Mouse (Mus musculus): ENCODE measurements around the gene Podxl2. TPM values are rescaled to one million over a fixed set of nuclear protein-coding genes. Genes with fewer than 3 reads are reported as not detected.
A peak's percentile ranks its signal among the peaks of the same experiment; 100 is the strongest.

Gene Podxl2
- polyA plus RNA-seq, 1 experiment from 2014 or later: 634 TPM

GRCm38 (mm10) chr6:88816913-88817312 lies 57.9 kb downstream of the Podxl2 start:
- no peak overlapping the region for H3K4me3 ChIP-seq (ENCODE audit: low read depth, low read length)
- 82% methylated on average over 3 of the region's 3 CpGs for WGBS
- no peaks in the 10 kb centered on the region for H3K27me3 ChIP-seq (ENCODE audit: control insufficient read depth, insufficient read depth, low read length)
- H3K9me3 ChIP-seq (ENCODE audit: control insufficient read depth, low read length): no peaks in the 10 kb centered on the region
- H3K9ac ChIP-seq (replicated peaks; ENCODE audit: low read depth, low read length): no peak overlapping the region
- no peaks in the 10 kb centered on the region for H3K4me1 ChIP-seq (ENCODE audit: control insufficient read depth, insufficient read depth, low read length)
- no peaks in the 10 kb centered on the region for H3K36me3 ChIP-seq (ENCODE audit: control insufficient read depth, insufficient read depth, low read length)
- no peak overlapping the region for H3K27ac ChIP-seq (ENCODE audit: low read depth, low read length)
- ATAC-seq (ENCODE audit: low read depth): no peak
- H3K4me2 ChIP-seq (ENCODE audit: low read depth, low read length): no peak overlapping the region

- WGBS: 84% methylated on average over 3 of the region's 3 CpGs
- no peaks in the 10 kb centered on the region for H3K36me3 ChIP-seq (ENCODE audit: control insufficient read depth, insufficient read depth, low read length)
- H3K9ac ChIP-seq (replicated peaks; ENCODE audit: low read depth, low read length): no peak overlapping the region
- H3K4me2 ChIP-seq (ENCODE audit: low read depth, low read length): no peak overlapping the region
- H3K27ac ChIP-seq (ENCODE audit: low read depth, low read length): no peak overlapping the region
- ATAC-seq (ENCODE audit: low read depth): no peak
- H3K27me3 ChIP-seq (ENCODE audit: control insufficient read depth, insufficient read depth, low read length): no peaks in the 10 kb centered on the region
- no peaks in the 10 kb centered on the region for H3K4me1 ChIP-seq (ENCODE audit: control insufficient read depth, insufficient read depth, low read length)
- no peak overlapping the region for H3K4me3 ChIP-seq (ENCODE audit: low read depth, low read length)
- H3K9me3 ChIP-seq (ENCODE audit: control insufficient read depth, low read length): no peaks in the 10 kb centered on the region
Measured at GRCm38 (mm10) chr6:88815489-88815888, 59.4 kb downstream of the Podxl2 start.

GRCm38 (mm10) chr6:88815036-88815435 lies 59.8 kb downstream of the Podxl2 start:
- Histone ChIP-seq H3K27me3 (ENCODE audit: control insufficient read depth, insufficient read depth, low read length) (no peaks in the 10 kb centered on the region), H3K27ac (ENCODE audit: low read depth, low read length) (no peak overlapping the region), H3K9me3 (ENCODE audit: control insufficient read depth, low read length) (no peaks in the 10 kb centered on the region), H3K9ac (replicated peaks; ENCODE audit: low read depth, low read length) (no peak overlapping the region), H3K4me3 (ENCODE audit: low read depth, low read length) (no peak overlapping the region), H3K36me3 (ENCODE audit: control insufficient read depth, insufficient read depth, low read length) (no peaks in the 10 kb centered on the region), H3K4me2 (ENCODE audit: low read depth, low read length) (no peak overlapping the region), H3K4me1 (ENCODE audit: control insufficient read depth, insufficient read depth, low read length) (no peaks in the 10 kb centered on the region)
- peak; percentile 41; the same call in 1 of the 2 replicates for ATAC-seq (ENCODE audit: low read depth)
- 45% methylated on average over 3 of the region's 3 CpGs for WGBS

GRCm38 (mm10) chr6:88813832-88814231 lies 61.0 kb downstream of the Podxl2 start:
- WGBS: 87% methylated on average over 10 of the region's 10 CpGs
- Histone ChIP-seq H3K4me1 (ENCODE audit: control insufficient read depth, insufficient read depth, low read length) (no peaks in the 10 kb centered on the region), H3K9me3 (ENCODE audit: control insufficient read depth, low read length) (no peaks in the 10 kb centered on the region), H3K27ac (ENCODE audit: low read depth, low read length) (no peak overlapping the region), H3K4me3 (ENCODE audit: low read depth, low read length) (no peak overlapping the region), H3K4me2 (ENCODE audit: low read depth, low read length) (no peak overlapping the region), H3K9ac (replicated peaks; ENCODE audit: low read depth, low read length) (no peak overlapping the region), H3K36me3 (ENCODE audit: control insufficient read depth, insufficient read depth, low read length) (no peaks in the 10 kb centered on the region), H3K27me3 (ENCODE audit: control insufficient read depth, insufficient read depth, low read length) (no peaks in the 10 kb centered on the region)
- ATAC-seq (ENCODE audit: low read depth): no peak

GRCm38 (mm10) chr6:88812886-88813285 lies 62.0 kb downstream of the Podxl2 start:
- Histone ChIP-seq H3K27me3 (ENCODE audit: control insufficient read depth, insufficient read depth, low read length) (no peaks in the 10 kb centered on the region), H3K4me2 (ENCODE audit: low read depth, low read length) (no peak overlapping the region), H3K36me3 (ENCODE audit: control insufficient read depth, insufficient read depth, low read length) (no peaks in the 10 kb centered on the region), H3K27ac (ENCODE audit: low read depth, low read length) (no peak overlapping the region), H3K9ac (replicated peaks; ENCODE audit: low read depth, low read length) (no peak overlapping the region), H3K4me1 (ENCODE audit: control insufficient read depth, insufficient read depth, low read length) (no peaks in the 10 kb centered on the region), H3K9me3 (ENCODE audit: control insufficient read depth, low read length) (no peaks in the 10 kb centered on the region), H3K4me3 (ENCODE audit: low read depth, low read length) (no peak overlapping the region)
- WGBS: 73% methylated on average over 3 of the region's 3 CpGs
- no peak for ATAC-seq (ENCODE audit: low read depth)

GRCm38 (mm10) chr6:88811880-88812400 lies 62.9 kb downstream of the Podxl2 start:
- 50% methylated on average over 7 of the region's 7 CpGs for WGBS
- H3K27me3 ChIP-seq (ENCODE audit: control insufficient read depth, insufficient read depth, low read length): no peaks in the 10 kb centered on the region
- no peaks in the 10 kb centered on the region for H3K4me1 ChIP-seq (ENCODE audit: control insufficient read depth, insufficient read depth, low read length)
- no peak for ATAC-seq (ENCODE audit: low read depth)
- H3K9ac ChIP-seq (replicated peaks; ENCODE audit: low read depth, low read length): no peak overlapping the region
- no peak overlapping the region for H3K4me3 ChIP-seq (ENCODE audit: low read depth, low read length)
- H3K36me3 ChIP-seq (ENCODE audit: control insufficient read depth, insufficient read depth, low read length): no peaks in the 10 kb centered on the region
- no peak overlapping the region for H3K27ac ChIP-seq (ENCODE audit: low read depth, low read length)
- H3K9me3 ChIP-seq (ENCODE audit: control insufficient read depth, low read length): no peaks in the 10 kb centered on the region
- no peak overlapping the region for H3K4me2 ChIP-seq (ENCODE audit: low read depth, low read length)

GRCm38 (mm10) chr6:88811396-88811795 lies 63.4 kb downstream of the Podxl2 start:
- H3K27ac ChIP-seq (ENCODE audit: low read depth, low read length): no peak overlapping the region
- H3K4me1 ChIP-seq (ENCODE audit: control insufficient read depth, insufficient read depth, low read length): no peaks in the 10 kb centered on the region
- no peak overlapping the region for H3K9ac ChIP-seq (replicated peaks; ENCODE audit: low read depth, low read length)
- H3K36me3 ChIP-seq (ENCODE audit: control insufficient read depth, insufficient read depth, low read length): no peaks in the 10 kb centered on the region
- no peaks in the 10 kb centered on the region for H3K27me3 ChIP-seq (ENCODE audit: control insufficient read depth, insufficient read depth, low read length)
- H3K9me3 ChIP-seq (ENCODE audit: control insufficient read depth, low read length): no peaks in the 10 kb centered on the region
- H3K4me2 ChIP-seq (ENCODE audit: low read depth, low read length): no peak overlapping the region
- no peak overlapping the region for H3K4me3 ChIP-seq (ENCODE audit: low read depth, low read length)
- ATAC-seq (ENCODE audit: low read depth): no peak
- 26% methylated on average over 7 of the region's 7 CpGs for WGBS

GRCm38 (mm10) chr6:88810291-88810690 lies 64.6 kb downstream of the Podxl2 start:
- Histone ChIP-seq H3K4me2 (ENCODE audit: low read depth, low read length) (no peak overlapping the region), H3K9ac (replicated peaks; ENCODE audit: low read depth, low read length) (no peak overlapping the region), H3K27ac (ENCODE audit: low read depth, low read length) (no peak overlapping the region), H3K4me3 (ENCODE audit: low read depth, low read length) (no peak overlapping the region), H3K9me3 (ENCODE audit: control insufficient read depth, low read length) (no peaks in the 10 kb centered on the region), H3K4me1 (ENCODE audit: control insufficient read depth, insufficient read depth, low read length) (no peaks in the 10 kb centered on the region), H3K27me3 (ENCODE audit: control insufficient read depth, insufficient read depth, low read length) (no peaks in the 10 kb centered on the region), H3K36me3 (ENCODE audit: control insufficient read depth, insufficient read depth, low read length) (no peaks in the 10 kb centered on the region)
- WGBS: 31% methylated on average over 3 of the region's 3 CpGs
- peak; percentile 18; the same call in 1 of the 2 replicates for ATAC-seq (ENCODE audit: low read depth)

- Histone ChIP-seq H3K4me2 (ENCODE audit: low read depth, low read length) (no peak overlapping the region), H3K9me3 (ENCODE audit: control insufficient read depth, low read length) (no peaks in the 10 kb centered on the region), H3K27me3 (ENCODE audit: control insufficient read depth, insufficient read depth, low read length) (no peaks in the 10 kb centered on the region), H3K9ac (replicated peaks; ENCODE audit: low read depth, low read length) (no peak overlapping the region), H3K27ac (ENCODE audit: low read depth, low read length) (no peak overlapping the region), H3K4me3 (ENCODE audit: low read depth, low read length) (no peak overlapping the region), H3K36me3 (ENCODE audit: control insufficient read depth, insufficient read depth, low read length) (no peaks in the 10 kb centered on the region), H3K4me1 (ENCODE audit: control insufficient read depth, insufficient read depth, low read length) (no peaks in the 10 kb centered on the region)
- ATAC-seq (ENCODE audit: low read depth): peak; percentile 13; the same call in 1 of the 2 replicates
- 71% methylated on average over 23 of the region's 23 CpGs for WGBS
Measured at GRCm38 (mm10) chr6:88809091-88810037, 65.5 kb downstream of the Podxl2 start.

All from neural tube, embryonic 14.5 days (tissue).